10 mouse cellular contexts compared by ENCODE assay signal in genomic region chr15:78548336-78548665, GRCm38 (mm10). TPM values are rescaled to one million over a fixed set of nuclear protein-coding genes. Genes with fewer than 3 reads are reported as not detected.
DNase-seq lines count a peak whose midpoint lies in the region; ATAC-seq and TF ChIP-seq lines count a peak whose summit lies in the region.
"Had no signal": no experiment of that assay in that cellular context is flagged by ENCODE, and none has a peak within 500 bp of the region (broad histone marks: within the 10 kb centered on the region; RNA-seq: fewer than 3 reads in every experiment).

No protein-coding gene starts in this region.

- peaks cover 5% of the 10 kb centered on the region; the same call in 1 of the 2 replicates for H3K4me1 ChIP-seq in embryonic facial prominence, embryonic 15.5 days

- H3K36me3 ChIP-seq in embryonic facial prominence, embryonic 15.5 days, result no peaks in the 10 kb centered on the region
- no peaks in the 10 kb centered on the region for H3K36me3 ChIP-seq in myocyte (ENCODE audit: control insufficient read depth, insufficient read depth)
- H3K36me3 ChIP-seq: limb, embryonic 13.5 days had no signal

- TF ChIP-seq POLR2A in myocyte (IDR thresholded peaks at IDR 0.05; ENCODE audit: insufficient read length, low read depth), result no peak

- H3K27me3 ChIP-seq in embryonic facial prominence, embryonic 15.5 days, result peaks cover 20% of the 10 kb centered on the region; the same call in 1 of the 2 replicates
- H3K27me3 ChIP-seq in myocyte (ENCODE audit: control insufficient read depth, insufficient read depth, insufficient read length), result peaks cover 22% of the 10 kb centered on the region

- H3K9ac ChIP-seq in embryonic facial prominence, embryonic 15.5 days, result no peak overlapping the region
- H3K9ac ChIP-seq: limb, embryonic 13.5 days had no signal

- no peak overlapping the region for H3K27ac ChIP-seq in embryonic facial prominence, embryonic 15.5 days (replicated peaks)
- H3K27ac ChIP-seq: limb, embryonic 13.5 days had no signal

- no peak overlapping the region for H3ac ChIP-seq in myocyte (ENCODE audit: control insufficient read depth, insufficient read length)

- peak; percentile 41 for DNase-seq in adrenal gland, postnatal 10 days
- no peak for DNase-seq in adrenal gland, adult 8-10 months
- DNase-seq in lung, postnatal 36 days, result peak; percentile 38
- no peak for DNase-seq in lung, postnatal 10 days
- DNase-seq in cerebellum, adult 11 months, result no peak
- no peak for DNase-seq in gastrocnemius, postnatal 14 days

- 25% methylated on average over 3 of the region's 3 CpGs for WGBS in embryonic facial prominence, embryonic 15.5 days

- H3K9me3 ChIP-seq in embryonic facial prominence, embryonic 15.5 days (replicated peaks), result no peaks in the 10 kb centered on the region

- peak; percentile 56; the same call in 1 of the 2 replicates for ATAC-seq in embryonic facial prominence, embryonic 15.5 days (ENCODE audit: insufficient number of reproducible peaks, low FRiP score, low TSS enrichment, low read depth)

- no peaks in the 10 kb centered on the region for H3K79me2 ChIP-seq in myocyte (ENCODE audit: control insufficient read depth, insufficient read depth)

- intact Hi-C loops in gastrocnemius, postnatal 14 days (cut with DNase I; ENCODE audit: low total_unique reads), result no loop called here

- H3K4me3 ChIP-seq in embryonic facial prominence, embryonic 15.5 days (replicated peaks), result no peak overlapping the region
- H3K4me3 ChIP-seq in myocyte, result no peak overlapping the region
- H3K4me3 ChIP-seq: limb, embryonic 13.5 days had no signal

- H3K4me2 ChIP-seq in embryonic facial prominence, embryonic 15.5 days (replicated peaks), result no peak overlapping the region
- H3K4me2 ChIP-seq in myocyte (ENCODE audit: low read depth), result no peak overlapping the region
- H3K4me2 ChIP-seq: limb, embryonic 13.5 days had no signal

TF ChIP-seq in myocyte, 11 proteins besides CTCF, POLR2A, EP300 and RAD21:
- no peak for TF ChIP-seq MAX (IDR thresholded peaks at IDR 0.05; ENCODE audit: low read depth)
- no peak for TF ChIP-seq TCF3 (IDR thresholded peaks at IDR 0.05; ENCODE audit: insufficient read length, low read depth)
- peak in 1 of 3 experiments; percentile 70 for TF ChIP-seq MYOG (IDR thresholded peaks at IDR 0.05; ENCODE audit: control insufficient read depth in 1 of 3, insufficient read depth in 1 of 3, insufficient read length in 2 of 3, low read depth in 2 of 3)
- no peak for TF ChIP-seq TCF12 (IDR thresholded peaks at IDR 0.05; ENCODE audit: insufficient read depth, poor library complexity, severe bottlenecking)
- TF ChIP-seq MYOD1 (IDR thresholded peaks at IDR 0.05; ENCODE audit: control insufficient read depth in 1 of 3, insufficient read length in 2 of 3, low read depth in 2 of 3), result peak in 2 of 3 experiments; percentile 60 to 92

RNA-seq across cellular contexts. Expression of gene Sstr3, which starts 3.8 kb away (rescaled TPM):
- total RNA-seq in adrenal gland, postnatal 10 days (2021), result under 1 TPM; 0.39 to 0.42 TPM
- total RNA-seq in adrenal gland, adult 8-10 months (2022), result under 1 TPM; 0.31 to 0.91 (median 0.49) TPM
- not detected in 2 replicates for polyA plus RNA-seq in embryonic facial prominence, embryonic 15.5 days (2015; fragmentation: Nextera tagmentation; extraction: Ambion mirVana)
- polyA plus RNA-seq in myocyte (2012; fragmentation: generic; extraction: Trizol), result not detected
- under 1 TPM in 1 of 2 experiments, not detected in 1; 0.04 TPM for total RNA-seq in gastrocnemius, postnatal 14 days (2021)
- polyA plus RNA-seq: gonadal fat pad, adult 2 months; limb, embryonic 13.5 days had no signal

RNA-seq across cellular contexts. Expression of gene C1qtnf6, which starts 17.1 kb away (rescaled TPM):
- total RNA-seq in adrenal gland, postnatal 10 days (2021), result 10 to 100 TPM; 58.9 to 63.4 TPM
- 10 to 100 TPM; 19.3 to 41.2 (median 31.8) TPM for total RNA-seq in adrenal gland, adult 8-10 months (2022)
- polyA plus RNA-seq in embryonic facial prominence, embryonic 15.5 days (2015; fragmentation: Nextera tagmentation; extraction: Ambion mirVana), result 64.2 and 65.9 TPM in 2 replicates
- 66.2 TPM for polyA plus RNA-seq in myocyte (2012; fragmentation: generic; extraction: Trizol)
- total RNA-seq in gastrocnemius, postnatal 14 days (2021), result 10 to 100 TPM; 36.9 to 40.4 TPM

RNA-seq across cellular contexts. Expression of gene Rac2, which starts 24.3 kb away (rescaled TPM):
- 10 to 100 TPM; 21.3 to 27.1 TPM for total RNA-seq in adrenal gland, postnatal 10 days (2021)
- 10 to 100 TPM in 2 of 4 experiments, 1 to 10 TPM in 2; 4.2 to 19.0 (median 7.7) TPM for total RNA-seq in adrenal gland, adult 8-10 months (2022)
- 34.6 and 37.1 TPM in 2 replicates for polyA plus RNA-seq in embryonic facial prominence, embryonic 15.5 days (2015; fragmentation: Nextera tagmentation; extraction: Ambion mirVana)
- not detected for polyA plus RNA-seq in myocyte (2012; fragmentation: generic; extraction: Trizol)
- 1 to 10 TPM; 1.1 to 2.5 TPM for total RNA-seq in gastrocnemius, postnatal 14 days (2021)

RNA-seq across cellular contexts. Expression of gene Cyth4, which starts 48.5 kb away (rescaled TPM):
- total RNA-seq in adrenal gland, postnatal 10 days (2021), result 1 to 10 TPM; 7.0 to 9.9 TPM
- total RNA-seq in adrenal gland, adult 8-10 months (2022), result 10 to 100 TPM in 2 of 4 experiments, 1 to 10 TPM in 2; 8.1 to 21.3 (median 14.8) TPM
- polyA plus RNA-seq in embryonic facial prominence, embryonic 15.5 days (2015; fragmentation: Nextera tagmentation; extraction: Ambion mirVana), result 13.8 and 14.3 TPM in 2 replicates
- 0.10 TPM for polyA plus RNA-seq in myocyte (2012; fragmentation: generic; extraction: Trizol)
- total RNA-seq in gastrocnemius, postnatal 14 days (2021), result 1 to 10 TPM; 2.9 to 3.3 TPM

RNA-seq across cellular contexts. Expression of gene Il2rb, which starts 53.2 kb away (rescaled TPM):
- 1 to 10 TPM; 1.9 TPM for total RNA-seq in adrenal gland, postnatal 10 days (2021)
- total RNA-seq in adrenal gland, adult 8-10 months (2022), result 1 to 10 TPM; 1.2 to 2.7 (median 1.9) TPM
- 0.24 and 0.41 TPM in 2 replicates for polyA plus RNA-seq in embryonic facial prominence, embryonic 15.5 days (2015; fragmentation: Nextera tagmentation; extraction: Ambion mirVana)
- polyA plus RNA-seq in myocyte (2012; fragmentation: generic; extraction: Trizol), result 0.67 TPM
- total RNA-seq in gastrocnemius, postnatal 14 days (2021), result not detected

Comparison
In these comparisons a context has a peak if more than half of its experiments do, and no peak if none do; other contexts are left out.
1. DNase-seq: peak in adrenal gland, postnatal 10 days (single experiment) and lung, postnatal 36 days (single experiment); none in adrenal gland, adult 8-10 months (single experiment), lung, postnatal 10 days (single experiment), cerebellum, adult 11 months (single experiment) and gastrocnemius, postnatal 14 days (single experiment).